Mouse (Mus musculus) CH12.LX (cell line): ENCODE measurements around the gene Eif1.

Source experiments
- CTCF ChIP-seq, 2 experiments: IDR thresholded peaks in 1 of 2; conservative IDR thresholded peaks in 1 of 2; 2 replicates each; pipeline ENCODE4 v1.5.1; 2011 to 2012; ENCODE audit warnings: low read depth in 2 of 2, low read length in 2 of 2, improper control_type of control experiment in 1 of 2, inconsistent platforms in 1 of 2, mild to moderate bottlenecking in 1 of 2, moderate library complexity in 1 of 2
- E2F4 ChIP-seq: IDR thresholded peaks from 2 replicates; pipeline ENCODE4 v1.6.1; 2011; ENCODE audit warnings: low read depth, low read length, improper control_type of control experiment; ENCODE audit not compliant: insufficient replicate concordance
- KAT2A ChIP-seq: IDR thresholded peaks from 2 replicates; pipeline ENCODE4 v1.6.1; 2012; ENCODE audit warnings: low read length, improper control_type of control experiment, inconsistent platforms; ENCODE audit not compliant: insufficient replicate concordance
- MAZ ChIP-seq: IDR thresholded peaks from 2 replicates; pipeline ENCODE4 v1.6.1; 2012; ENCODE audit warnings: low read depth, mild to moderate bottlenecking, inconsistent platforms, low read length, improper control_type of control experiment, moderate library complexity
- POLR2A ChIP-seq: IDR thresholded peaks from 2 replicates; pipeline ENCODE4 v1.6.1; 2011; ENCODE audit warnings: low read depth, mild to moderate bottlenecking, improper control_type of control experiment, low read length
- USF2 ChIP-seq: conservative IDR thresholded peaks from 2 replicates; pipeline ENCODE4 v1.6.1; 2011; ENCODE audit warnings: low read depth, low read length, improper control_type of control experiment

DNA sequence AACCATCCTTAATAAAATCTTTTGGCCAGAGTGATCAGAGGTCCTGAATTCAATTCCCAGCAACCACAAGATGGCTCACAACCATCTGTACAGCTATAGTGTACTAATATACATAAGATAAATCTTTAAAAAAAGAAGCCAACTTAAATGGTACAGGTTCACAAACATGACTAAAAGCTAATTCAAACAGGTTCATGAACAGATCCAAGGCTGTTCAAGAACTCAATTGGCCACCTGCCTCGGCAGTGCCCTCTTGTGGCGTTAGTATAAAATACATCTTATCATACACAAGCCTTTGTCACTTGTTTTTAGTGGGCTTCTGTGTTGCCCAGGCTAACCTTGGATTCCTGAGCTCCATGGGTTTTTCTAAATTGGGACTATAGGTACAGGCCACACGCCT, 3.9 kb downstream of the Eif1 start:
- peak; percentile 78 to 83 for TF ChIP-seq CTCF (conservative IDR thresholded peaks at IDR 0.05 in 1 of 2, IDR thresholded peaks at IDR 0.05 in 1 of 2; ENCODE audit: low read depth in 2 of 2, low read length in 2 of 2)
- no peak for TF ChIP-seq KAT2A
- TF ChIP-seq USF2: no peak
- no peak for TF ChIP-seq E2F4
- no peak for TF ChIP-seq MAZ
- peak; percentile 48 for TF ChIP-seq POLR2A
